Mouse (Mus musculus) CH12.LX (cell line): ENCODE measurements around the gene Scgb3a1. TPM values are rescaled to one million over a fixed set of nuclear protein-coding genes. Genes with fewer than 3 reads are reported as not detected.

Source experiments
- DNase-seq: peaks from one replicate; pipeline ENCODE4 v3.0.0-alpha.2; 2013; ENCODE audit errors: extremely low read depth
- H3K27ac ChIP-seq: 2 replicates; pipeline ENCODE4 v1.5.1; 2012; ENCODE audit warnings: low read depth, mild to moderate bottlenecking, control low read depth, moderate library complexity; ENCODE audit not compliant: insufficient read depth
- H3K27me3 ChIP-seq: replicated peaks from 2 replicates; pipeline ENCODE3; 2012; ENCODE audit warnings: inconsistent platforms
- H3K36me3 ChIP-seq, 2 experiments: replicated peaks in 1 of 2; 2 replicates each; pipeline versions ENCODE3 to v1.6.1; 2012; ENCODE audit warnings: inconsistent platforms in 1 of 2, low read length in 1 of 2, mild to moderate bottlenecking in 1 of 2, mixed read lengths in 1 of 2, moderate library complexity in 1 of 2; ENCODE audit not compliant: control insufficient read depth in 1 of 2, insufficient read depth in 1 of 2
- H3K4me1 ChIP-seq, 2 experiments: 2 replicates each; pipeline ENCODE4 v1.6.1; 2012; ENCODE audit warnings: inconsistent platforms in 1 of 2, moderate library complexity in 1 of 2; ENCODE audit not compliant: insufficient read depth in 2 of 2, control insufficient read depth in 1 of 2
- H3K4me2 ChIP-seq: 2 replicates; pipeline ENCODE4 v1.6.1; 2012; ENCODE audit warnings: low read depth, mild to moderate bottlenecking, control low read depth; ENCODE audit not compliant: poor library complexity, insufficient read depth, severe bottlenecking
- H3K4me3 ChIP-seq, 3 experiments: fragments of 150-350 bp in 1 of 3; sonication (generic) in 1 of 3; replicated peaks in 1 of 3; 2 replicates each; pipeline versions ENCODE3 to v1.5.1; 2011 to 2012; ENCODE audit warnings: low read depth in 2 of 3, low read length in 2 of 3, mild to moderate bottlenecking in 2 of 3, moderate library complexity in 2 of 3, control low read depth in 1 of 3, improper control_type of control experiment in 1 of 3, inconsistent platforms in 1 of 3, mixed read lengths in 1 of 3; ENCODE audit not compliant: poor library complexity in 1 of 3
- H3K79me2 ChIP-seq: replicated peaks from 2 replicates; pipeline ENCODE4 v1.6.1; 2012; ENCODE audit warnings: mild to moderate bottlenecking, moderate library complexity; ENCODE audit not compliant: control insufficient read depth, poor library complexity, insufficient read depth, severe bottlenecking; ENCODE audit errors: extremely low read depth
- H3K9ac ChIP-seq: 2 replicates; pipeline ENCODE4 v1.6.1; 2012; ENCODE audit warnings: low read depth, mild to moderate bottlenecking, control low read depth, moderate library complexity; ENCODE audit not compliant: insufficient read depth
- H3K9me3 ChIP-seq: replicated peaks from 2 replicates; pipeline ENCODE3; 2012; ENCODE audit warnings: low read length, inconsistent platforms, mixed read lengths
- CTCF ChIP-seq, 2 experiments: IDR thresholded peaks in 1 of 2; conservative IDR thresholded peaks in 1 of 2; 2 replicates each; pipeline ENCODE4 v1.5.1; 2011 to 2012; ENCODE audit warnings: low read depth in 2 of 2, low read length in 2 of 2, improper control_type of control experiment in 1 of 2, inconsistent platforms in 1 of 2, mild to moderate bottlenecking in 1 of 2, moderate library complexity in 1 of 2
- ELF1 ChIP-seq: IDR thresholded peaks from 2 replicates; pipeline ENCODE4 v1.6.1; 2014; ENCODE audit warnings: low read depth, mild to moderate bottlenecking, inconsistent platforms, low read length, improper control_type of control experiment
- GABPA ChIP-seq: IDR thresholded peaks from 2 replicates; pipeline ENCODE4 v1.6.1; 2012; ENCODE audit warnings: low read depth, low read length, improper control_type of control experiment, inconsistent platforms; ENCODE audit not compliant: insufficient replicate concordance
- HCFC1 ChIP-seq: IDR thresholded peaks from 2 replicates; pipeline ENCODE4 v1.6.1; 2012; ENCODE audit warnings: low read depth, mild to moderate bottlenecking, inconsistent platforms, low read length, improper control_type of control experiment
- JUND ChIP-seq: conservative IDR thresholded peaks from 2 replicates; pipeline ENCODE4 v1.6.1; 2011; ENCODE audit warnings: low read depth, low read length, improper control_type of control experiment
- KAT2A ChIP-seq: IDR thresholded peaks from 2 replicates; pipeline ENCODE4 v1.6.1; 2012; ENCODE audit warnings: low read length, improper control_type of control experiment, inconsistent platforms; ENCODE audit not compliant: insufficient replicate concordance
- MAZ ChIP-seq: IDR thresholded peaks from 2 replicates; pipeline ENCODE4 v1.6.1; 2012; ENCODE audit warnings: low read depth, mild to moderate bottlenecking, inconsistent platforms, low read length, improper control_type of control experiment, moderate library complexity
- MXI1 ChIP-seq: IDR thresholded peaks from 2 replicates; pipeline ENCODE4 v1.6.1; 2011; ENCODE audit warnings: mild to moderate bottlenecking, low read depth, low read length, improper control_type of control experiment
- MYC ChIP-seq: IDR thresholded peaks from 2 replicates; pipeline ENCODE4 v1.6.1; 2011; ENCODE audit warnings: low read depth, mild to moderate bottlenecking, improper control_type of control experiment, low read length
- NRF1 ChIP-seq: IDR thresholded peaks from 2 replicates; pipeline ENCODE4 v1.6.1; 2014; ENCODE audit warnings: low read depth, mild to moderate bottlenecking, inconsistent platforms, low read length, improper control_type of control experiment, moderate library complexity
- PAX5 ChIP-seq: IDR thresholded peaks from 2 replicates; pipeline ENCODE4 v1.6.1; 2012; ENCODE audit warnings: low read length, inconsistent platforms, mixed read lengths
- POLR2A ChIP-seq: IDR thresholded peaks from 2 replicates; pipeline ENCODE4 v1.6.1; 2011; ENCODE audit warnings: low read depth, mild to moderate bottlenecking, improper control_type of control experiment, low read length
- POLR2AphosphoS2 ChIP-seq: IDR thresholded peaks from 2 replicates; pipeline ENCODE4 v1.6.1; 2011; ENCODE audit warnings: low read depth, low read length, improper control_type of control experiment
- RAD21 ChIP-seq: IDR thresholded peaks from 2 replicates; pipeline ENCODE4 v1.6.1; 2011; ENCODE audit warnings: low read depth, mild to moderate bottlenecking, low read length, improper control_type of control experiment, moderate library complexity
- TBP ChIP-seq: conservative IDR thresholded peaks from 2 replicates; pipeline ENCODE4 v1.6.1; 2011; ENCODE audit warnings: low read depth, low read length, improper control_type of control experiment
- UBTF ChIP-seq: IDR thresholded peaks from 2 replicates; pipeline ENCODE4 v1.6.1; 2012; ENCODE audit warnings: low read depth, mild to moderate bottlenecking, inconsistent platforms, low read length, improper control_type of control experiment, moderate library complexity
- ZC3H11A ChIP-seq: IDR thresholded peaks from 2 replicates; pipeline ENCODE4 v1.6.1; 2012; ENCODE audit warnings: low read depth, mild to moderate bottlenecking, inconsistent platforms, low read length, improper control_type of control experiment
- dilution Hi-C: fragments of 300-500 bp; cut with MboI; formaldehyde crosslinking; loops from 2 replicates; pipeline ENCODE4 v1.14.3; 2020; ENCODE audit warnings: low sequenced_read_pairs; ENCODE audit not compliant: extremely low pct_unique_long_range_greater_than_20kb, extremely low pct_ligation_motif_present
- in situ Hi-C: fragments of 300-500 bp; cut with MboI; formaldehyde crosslinking; loops from 3 replicates; pipeline ENCODE4 v1.14.3; 2019; ENCODE audit warnings: low sequenced_read_pairs, low pct_ligation_motif_present, low pct_unique_long_range_greater_than_20kb, mixed read lengths
- polyA plus RNA-seq: library from polyadenylated mRNA; unstranded; fragments of >175 nt; gene quantifications from 2 replicates; pipeline ENCODE4 v1.2.1, GENCODE M21; 2012; ENCODE audit warnings: low read depth; ENCODE audit not compliant: insufficient read length
- total RNA-seq, 2 experiments: library from RNA; depleted of rRNA; stranded (reverse); fragments of 300-350 nt in 1 of 2; fragments of >200 nt in 1 of 2; gene quantifications; 2 replicates each; pipeline ENCODE4 v1.2.3; 2012 to 2014

The Scgb3a1 gene
- total and polyA plus RNA-seq, 3 experiments, result not detected

GRCm38 (mm10) chr11:49624156-49624555 lies 39.3 kb upstream of the Scgb3a1 start:
- dilution Hi-C loops (no loop called here), in situ Hi-C loops (no loop called here)
- H3K27ac ChIP-seq, result no peak overlapping the region
- no peak for DNase-seq
- H3K27me3 ChIP-seq, result peaks cover 79% of the 10 kb centered on the region
- H3K4me3 ChIP-seq, result no peak overlapping the region
- H3K4me1 ChIP-seq, result 0 out of 4 replicates have a peak, but pooled peaks cover 0 to 3% of the 10 kb centered on the region in 2 experiments
- H3K9ac ChIP-seq, result no peak overlapping the region
- no peaks in the 10 kb centered on the region for H3K9me3 ChIP-seq
- TF ChIP-seq POLR2A, result no peak
- no peak for TF ChIP-seq MAZ
- TF ChIP-seq UBTF, result no peak
- TF ChIP-seq TBP, result no peak
- TF ChIP-seq, all 38 proteins: peak for 0
- Histone ChIP-seq H3K79me2 (no peaks in the 10 kb centered on the region), H3K4me2 (no peak overlapping the region), H3K36me3 (no peaks in the 10 kb centered on the region)

- H3K27ac ChIP-seq, result no peak overlapping the region
- H3K9ac ChIP-seq, result no peak overlapping the region
- H3K9me3 ChIP-seq, result no peaks in the 10 kb centered on the region
- in situ Hi-C loops (no loop called here), dilution Hi-C loops (no loop called here)
- no peaks in the 10 kb centered on the region for H3K79me2 ChIP-seq
- 0 out of 4 replicates have a peak, but pooled peaks cover 0 to 3% of the 10 kb centered on the region in 2 experiments for H3K4me1 ChIP-seq
- H3K4me2 ChIP-seq, result no peak overlapping the region
- H3K36me3 ChIP-seq, result no peaks in the 10 kb centered on the region
- TF ChIP-seq NRF1, result no peak
- TF ChIP-seq CTCF (conservative IDR thresholded peaks at IDR 0.05 in 1 of 2, IDR thresholded peaks at IDR 0.05 in 1 of 2; ENCODE audit: low read depth in 2 of 2, low read length in 2 of 2), result peak; percentile 45 to 57
- TF ChIP-seq GABPA, result no peak
- TF ChIP-seq UBTF, result no peak
- TF ChIP-seq MAZ, result no peak
- H3K27me3 ChIP-seq, result peaks cover 79% of the 10 kb centered on the region
- no peak overlapping the region for H3K4me3 ChIP-seq
- DNase-seq, result peak; percentile 25
These were observed 37.5 kb upstream of the Scgb3a1 start for GRCm38 (mm10) chr11:49625863-49626262.

- no peak for DNase-seq
- no peak for TF ChIP-seq ZC3H11A
- no peak for TF ChIP-seq PAX5
- TF ChIP-seq JUND, result no peak
- TF ChIP-seq KAT2A, result no peak
- TF ChIP-seq RAD21, result no peak
- no peak for TF ChIP-seq MYC
- TF ChIP-seq CTCF (conservative IDR thresholded peaks at IDR 0.05 in 1 of 2, IDR thresholded peaks at IDR 0.05 in 1 of 2; ENCODE audit: low read depth in 2 of 2, low read length in 2 of 2), result no peak
- no peak for TF ChIP-seq POLR2AphosphoS2
- no peak for TF ChIP-seq HCFC1
- TF ChIP-seq ELF1, result no peak
- no peak for TF ChIP-seq MXI1
- no peak for TF ChIP-seq GABPA
- TF ChIP-seq, all 38 proteins: peak for 0
- dilution Hi-C loops (no loop called here), in situ Hi-C loops (no loop called here)
- Histone ChIP-seq H3K79me2 (no peaks in the 10 kb centered on the region), H3K4me2 (no peak overlapping the region), H3K27ac (no peak overlapping the region), H3K9me3 (no peaks in the 10 kb centered on the region), H3K4me3 (no peak overlapping the region), H3K36me3 (no peaks in the 10 kb centered on the region), H3K27me3 (peaks cover 77% of the 10 kb centered on the region), H3K9ac (no peak overlapping the region), H3K4me1 (peaks cover 3 to 6% of the 10 kb centered on the region in 2 experiments)
These were observed 36.7 kb upstream of the Scgb3a1 start for GRCm38 (mm10) chr11:49626748-49627147.
